Mouse (Mus musculus) brain, embryonic 18.5 days (tissue): ENCODE results near the gene Sart1.

Source experiments
- DNase-seq: peaks from one replicate; pipeline ENCODE4 v3.0.0-alpha.2; 2012; ENCODE audit warnings: low read depth, low spot score

Sart1 gene

GRCm38 (mm10) chr19:5388588-5389242, at the start of gene Sart1:
Sart1 (minus strand) TSS chr19:5388703.
- peak; percentile 93 for DNase-seq

- DNase-seq: no peak
These were observed 45.4 kb upstream of the Sart1 start for GRCm38 (mm10) chr19:5433951-5434350.

DNA sequence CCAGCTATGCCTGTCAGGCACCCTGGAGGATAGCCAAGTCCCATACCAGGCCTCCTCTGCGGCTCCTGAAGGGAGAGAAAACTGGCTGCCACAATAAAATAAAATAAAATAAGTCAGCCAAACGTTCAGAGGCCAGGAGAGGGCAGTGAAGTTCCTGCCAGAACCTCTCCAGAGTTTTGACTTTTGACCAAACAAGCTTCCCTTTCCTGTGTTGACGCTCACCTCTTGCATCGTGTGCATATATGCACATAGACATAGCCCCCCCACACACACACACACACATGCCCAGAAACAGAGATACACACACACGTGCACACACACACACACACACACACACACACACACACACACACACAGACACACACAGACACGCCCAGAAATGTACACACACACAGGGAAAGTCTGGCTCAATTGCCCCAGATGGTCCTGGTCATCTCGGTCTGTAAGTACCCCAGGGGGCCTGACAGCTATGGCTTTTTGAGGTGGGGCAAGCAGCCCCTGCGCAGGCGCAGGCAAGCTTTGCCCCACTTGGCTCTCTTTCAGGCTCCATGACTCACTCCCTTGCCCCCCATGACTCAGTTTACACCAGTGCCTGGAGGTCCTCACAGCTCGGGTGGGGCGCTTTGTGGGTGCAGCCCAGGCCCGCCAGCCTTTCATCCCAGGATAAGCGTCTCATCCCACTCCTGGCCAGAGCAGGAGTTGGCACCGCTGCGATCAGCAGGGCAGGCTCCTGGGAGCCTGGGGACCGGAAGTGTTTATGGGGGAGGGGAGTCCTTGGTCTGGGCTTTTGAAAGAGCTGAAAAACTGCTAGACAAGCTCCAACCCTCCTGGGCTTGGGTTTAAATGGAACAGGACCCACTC, 44.7 kb upstream of the Sart1 start:
- no peak for DNase-seq

GRCm38 (mm10) chr19:5431911-5432464, 43.5 kb upstream of the Sart1 start:
- DNase-seq: no peak

DNA sequence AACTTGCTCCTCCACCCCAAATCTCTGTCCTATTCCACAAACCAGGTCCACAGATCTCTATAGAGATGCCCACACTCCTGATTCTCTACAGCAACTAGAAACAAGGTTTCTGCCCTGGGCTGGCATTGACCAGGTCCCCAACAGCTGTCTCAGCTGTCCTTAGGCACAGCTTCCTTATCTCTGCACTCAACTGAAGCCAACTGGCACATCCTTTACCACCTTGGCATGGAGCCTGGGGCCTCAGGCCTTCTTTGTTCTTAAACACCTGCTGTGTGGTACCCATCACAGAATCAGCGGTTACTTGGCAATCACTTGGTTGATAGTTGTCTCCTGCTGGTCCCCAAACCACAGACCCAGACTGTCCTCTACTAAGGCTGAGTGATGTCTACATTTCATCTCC, 41.9 kb upstream of the Sart1 start:
- DNase-seq: no peak

DNA sequence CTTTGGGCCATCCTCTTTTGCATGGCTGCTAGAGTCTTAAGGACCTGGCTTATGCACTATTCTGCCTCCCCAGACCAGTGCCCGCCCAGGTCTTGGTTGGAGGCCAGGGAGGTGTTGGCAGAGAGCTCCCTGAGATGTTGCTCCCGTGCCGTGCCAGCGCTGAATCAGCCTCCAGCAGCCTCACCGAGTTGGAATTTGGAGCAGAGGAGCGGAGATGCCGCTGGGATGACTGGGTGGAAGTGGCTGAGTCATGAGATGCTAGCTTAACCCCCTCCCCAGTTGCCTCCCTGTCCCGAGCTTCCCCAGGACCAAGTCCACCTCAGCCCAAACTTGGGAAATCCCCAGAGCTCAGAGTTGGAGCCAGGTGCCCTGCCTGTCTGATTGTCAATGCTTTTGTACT, 41.3 kb upstream of the Sart1 start:
- DNase-seq: no peak

DNA sequence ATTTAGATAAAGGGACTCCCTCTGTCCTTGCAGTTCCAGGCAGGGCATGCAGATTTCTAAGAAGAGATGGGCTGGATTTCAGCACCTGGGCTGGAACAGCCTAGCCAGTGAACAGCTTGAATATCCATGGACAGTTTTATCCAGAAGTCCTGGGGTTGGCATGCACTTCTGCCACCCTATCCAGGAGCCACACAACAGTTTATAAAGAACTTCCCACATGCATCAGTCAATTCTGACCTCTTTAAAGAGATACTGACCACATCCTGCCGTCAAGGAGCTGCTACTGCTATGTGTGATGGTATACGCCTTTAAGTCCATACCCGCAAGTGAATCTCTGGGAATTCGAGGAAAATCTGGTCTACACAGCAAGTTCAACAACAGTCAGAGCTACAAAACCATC, 40.7 kb upstream of the Sart1 start:
- no peak for DNase-seq

DNA sequence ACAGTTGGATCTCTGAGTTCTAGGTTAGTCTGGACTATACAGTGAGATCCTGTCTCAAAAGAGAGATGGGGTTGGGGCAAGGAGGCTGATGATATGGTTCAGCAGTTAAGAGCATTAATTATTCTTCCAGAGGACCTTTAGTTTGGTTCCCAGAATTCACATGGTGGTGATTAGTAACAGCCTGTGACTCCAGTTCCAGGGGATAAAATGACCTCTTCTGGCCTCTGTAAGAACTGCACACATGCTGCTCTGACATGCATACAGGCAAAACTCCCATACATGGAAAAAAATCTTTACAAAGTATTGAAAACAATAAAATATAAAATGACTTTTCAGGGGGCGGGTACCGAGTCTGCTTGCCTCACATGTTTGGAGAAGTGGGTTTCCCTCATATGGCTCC, 39.6 kb upstream of the Sart1 start:
- no peak for DNase-seq

DNA sequence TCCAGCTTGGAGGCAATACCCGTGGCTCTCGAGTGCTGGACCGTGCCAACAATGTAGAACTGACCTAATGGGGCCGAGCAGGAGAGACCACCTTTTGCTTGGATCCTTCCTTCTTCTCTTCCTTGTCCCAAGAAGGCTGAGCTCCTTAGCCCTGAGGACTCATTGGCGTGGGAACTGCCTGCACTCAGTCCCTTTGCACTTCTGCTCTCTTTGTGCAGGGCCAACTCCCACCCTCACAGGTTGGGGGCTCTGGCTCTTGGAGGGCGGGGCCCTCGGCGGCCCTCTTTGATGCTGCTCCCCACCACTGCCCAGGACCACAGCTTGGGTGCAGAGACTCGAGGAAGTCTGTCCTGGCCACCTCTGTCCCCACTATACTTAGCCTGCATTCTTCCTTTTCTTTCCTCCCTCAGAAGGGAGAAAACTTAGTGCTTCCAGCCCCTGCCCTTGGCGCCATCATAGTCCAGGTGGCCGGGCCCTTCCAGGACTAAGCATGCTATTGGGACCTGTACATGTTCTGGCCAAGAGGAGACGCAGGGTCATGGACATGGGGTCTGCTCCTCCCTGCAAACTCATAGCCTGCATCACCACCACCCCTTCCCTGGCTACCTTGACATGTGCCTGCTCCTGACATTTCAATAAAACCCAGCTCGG, 38.3 kb upstream of the Sart1 start:
- DNase-seq: no peak

- no peak for DNase-seq
These were observed 37.5 kb upstream of the Sart1 start for GRCm38 (mm10) chr19:5425906-5426565.

GRCm38 (mm10) chr19:5424782-5425741, 36.6 kb upstream of the Sart1 start, which contains the start of the genes Drap1 and AI837181:
Drap1 (minus strand) TSS chr19:5424979.
AI837181 (plus strand) TSS chr19:5425144.
- DNase-seq: peak; percentile 94

GRCm38 (mm10) chr19:5424092-5424781, 35.7 kb upstream of the Sart1 start:
- DNase-seq: no peak

DNA sequence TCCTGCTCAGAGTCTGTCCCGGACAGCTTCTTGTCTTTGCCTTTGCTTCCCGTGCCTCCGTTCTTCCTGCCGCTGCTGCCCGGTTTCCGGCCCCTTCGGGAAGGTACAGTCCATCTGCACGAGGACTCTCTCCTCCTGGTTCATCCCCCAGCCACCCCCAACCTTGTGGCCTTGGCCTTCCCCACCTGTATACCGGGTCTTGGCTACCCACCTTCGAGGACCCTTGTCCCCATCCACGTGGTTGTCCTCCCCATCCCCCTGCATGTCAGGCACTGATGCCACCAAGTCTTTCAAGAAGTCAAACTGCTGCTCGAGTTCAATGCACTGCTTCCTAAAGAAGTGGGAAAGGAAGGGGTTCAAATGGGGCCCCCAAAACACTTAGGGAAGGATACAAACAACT, 35.1 kb upstream of the Sart1 start:
- DNase-seq: no peak

GRCm38 (mm10) chr19:5422895-5423443, 34.5 kb upstream of the Sart1 start:
- no peak for DNase-seq

DNA sequence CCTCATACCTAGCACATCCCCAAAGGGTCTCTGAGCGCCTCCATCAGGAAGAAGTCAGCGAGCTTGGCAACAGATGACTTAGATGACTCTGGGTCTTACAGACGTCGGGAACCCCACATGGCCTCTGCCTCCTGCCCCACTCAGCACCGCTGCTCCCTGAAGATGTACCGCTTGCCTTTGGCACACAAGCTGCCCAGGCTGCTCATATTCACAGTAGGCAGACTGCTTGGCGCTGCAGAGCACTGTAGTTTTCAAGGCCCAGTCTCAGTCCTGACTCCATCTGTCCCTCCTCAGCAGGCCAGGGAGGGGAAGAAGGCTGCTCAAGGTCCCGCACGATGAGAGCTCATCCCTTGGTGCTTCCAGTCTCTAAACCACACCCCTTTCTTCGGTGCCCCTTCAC, 33.8 kb upstream of the Sart1 start:
- DNase-seq: no peak

GRCm38 (mm10) chr19:5421784-5422183, 33.3 kb upstream of the Sart1 start:
- no peak for DNase-seq

DNA sequence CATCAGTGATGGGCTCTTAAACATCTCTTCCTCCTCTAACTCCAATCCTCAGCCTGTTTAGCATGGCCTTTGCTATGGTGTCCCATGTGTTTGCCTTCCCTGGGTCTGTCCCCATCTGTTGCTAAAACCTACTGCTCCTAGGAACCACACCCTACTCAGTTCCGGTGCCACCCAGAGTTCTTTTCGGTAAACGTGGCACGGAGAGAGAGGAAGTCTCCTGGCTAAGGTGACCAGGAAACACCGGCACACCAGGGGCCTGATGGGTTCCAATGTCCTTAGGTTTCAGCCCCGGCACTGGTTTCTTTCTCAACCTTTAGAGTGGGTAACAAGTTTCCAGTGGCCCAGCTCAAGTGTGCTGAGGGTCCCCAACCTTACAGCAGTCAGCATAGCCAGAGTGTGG, 32.1 kb upstream of the Sart1 start:
- DNase-seq: no peak

DNA sequence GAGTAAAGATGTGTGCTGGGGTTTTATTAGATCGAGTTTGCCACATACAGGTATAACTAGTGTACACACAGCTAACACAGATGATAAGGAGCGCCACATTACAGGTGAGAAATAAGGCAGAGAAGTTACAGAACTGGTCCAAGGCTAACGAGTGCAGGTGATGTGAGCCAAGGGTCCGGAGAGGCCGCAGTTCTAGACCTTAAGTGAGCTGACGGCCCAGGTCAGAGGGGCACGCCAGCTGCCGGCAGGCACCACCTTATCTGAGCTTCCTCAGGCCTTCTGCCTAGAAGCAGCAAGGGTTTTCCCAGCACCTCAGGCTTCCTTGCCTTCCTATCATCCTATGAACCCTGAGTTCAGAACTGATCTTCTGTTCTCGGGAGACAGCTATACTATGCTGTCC, 31.1 kb upstream of the Sart1 start:
- DNase-seq: no peak

DNA sequence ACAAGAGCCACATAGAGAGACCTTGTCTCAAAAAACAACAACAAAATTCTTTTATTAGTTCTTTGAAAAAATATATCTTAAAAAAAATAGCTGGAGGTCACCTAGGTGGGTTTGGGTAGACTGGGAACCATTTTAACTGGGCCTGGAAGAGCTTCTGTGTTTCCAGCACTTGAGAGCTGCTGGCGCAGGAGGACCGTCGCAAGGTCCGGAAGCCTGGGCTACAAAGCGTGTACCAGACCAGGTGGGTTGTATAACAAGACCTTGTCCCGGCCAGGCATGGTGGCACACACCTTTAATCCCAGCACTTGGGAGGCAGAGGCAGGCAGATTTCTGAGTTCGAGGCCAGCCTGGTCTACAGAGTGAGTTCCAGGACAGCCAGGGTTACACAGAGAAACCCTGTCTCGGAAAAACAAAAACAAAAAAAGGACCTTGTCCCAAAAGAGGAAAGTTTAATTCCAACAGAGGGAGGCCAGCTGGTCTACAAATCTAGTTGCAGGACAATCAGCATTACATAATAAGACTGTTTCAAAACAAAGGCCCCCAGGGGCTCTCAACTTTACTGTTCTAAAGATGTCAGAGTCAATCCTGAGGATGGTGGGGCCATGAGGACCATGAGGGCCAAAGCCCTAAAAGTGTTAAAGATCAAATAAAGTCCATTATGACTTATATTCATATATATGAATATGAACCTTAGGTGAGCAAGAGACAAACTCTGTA, 30.4 kb upstream of the Sart1 start:
- DNase-seq: no peak
